Mouse (Mus musculus) liver, embryonic 14.5 days (tissue): Measurements from ENCODE around the gene Col26a1. TPM values are rescaled to one million over a fixed set of nuclear protein-coding genes. Genes with fewer than 3 reads are reported as not detected.

Experiments
- ATAC-seq: fragments of 200-750 bp; cut with Nextera tagmentation; 2 replicates; pipeline ENCODE4 v1.8.0; 2017; ENCODE audit warnings: moderate number of reproducible peaks, mild to moderate bottlenecking, moderate library complexity; ENCODE audit not compliant: insufficient read depth
- DNase-seq, 3 experiments: peaks; one replicate each; pipeline ENCODE4 v3.0.0-alpha.2; 2012 to 2013; ENCODE audit warnings: low read depth in 3 of 3, low spot score in 3 of 3
- H3K27ac ChIP-seq: fragments of 300-500 bp; sonication (generic); 2 replicates; pipeline ENCODE4 v1.5.1; 2014; ENCODE audit warnings: moderate library complexity, mild to moderate bottlenecking, control low read depth, inconsistent platforms
- H3K27me3 ChIP-seq: fragments of 300-500 bp; sonication (generic); 2 replicates; pipeline ENCODE4 v1.6.1; 2014; ENCODE audit warnings: mild to moderate bottlenecking, low read length, moderate library complexity; ENCODE audit not compliant: control insufficient read depth, insufficient read depth
- H3K36me3 ChIP-seq: fragments of 300-500 bp; sonication (generic); replicated peaks from 2 replicates; pipeline ENCODE4 v1.6.1; 2014; ENCODE audit warnings: low read depth; ENCODE audit not compliant: control insufficient read depth, insufficient read depth
- H3K4me1 ChIP-seq, 2 experiments: fragments of 200-500 bp in 1 of 2; fragments of 300-500 bp in 1 of 2; sonication (generic) in 1 of 2; replicated peaks; 2 replicates each; pipeline ENCODE4 v1.6.1; 2012 to 2014; ENCODE audit warnings: antibody characterized with exemption in 1 of 2, inconsistent platforms in 1 of 2, low read length in 1 of 2; ENCODE audit not compliant: control insufficient read depth in 2 of 2, insufficient read depth in 2 of 2
- H3K4me2 ChIP-seq: fragments of 300-500 bp; sonication (generic); 2 replicates; pipeline ENCODE4 v1.6.1; 2014; ENCODE audit warnings: low read depth, mild to moderate bottlenecking, control low read depth, moderate library complexity
- H3K4me3 ChIP-seq, 2 experiments: fragments of 200-500 bp in 1 of 2; fragments of 300-500 bp in 1 of 2; sonication (generic) in 1 of 2; 2 replicates each; pipeline ENCODE4 v1.5.1; 2012 to 2014; ENCODE audit warnings: low read depth in 2 of 2, low read length in 2 of 2, mild to moderate bottlenecking in 2 of 2, control low read depth in 1 of 2, inconsistent platforms in 1 of 2, moderate library complexity in 1 of 2; ENCODE audit not compliant: insufficient read depth in 1 of 2
- H3K9ac ChIP-seq: fragments of 300-500 bp; sonication (generic); replicated peaks from 2 replicates; pipeline ENCODE4 v1.6.1; 2014; ENCODE audit warnings: mild to moderate bottlenecking, control low read depth, moderate library complexity
- H3K9me3 ChIP-seq: fragments of 300-500 bp; sonication (generic); 2 replicates; pipeline ENCODE4 v1.6.1; 2016; ENCODE audit warnings: low read length, mixed read lengths; ENCODE audit not compliant: control insufficient read depth
- CTCF ChIP-seq: IDR thresholded peaks from 2 replicates; pipeline ENCODE4 v1.5.1; 2016; ENCODE audit warnings: antibody characterized with exemption, low read depth, control low read depth
- EP300 ChIP-seq: IDR thresholded peaks from 2 replicates; pipeline ENCODE4 v1.6.1; 2016; ENCODE audit warnings: antibody characterized with exemption, low read depth
- WGBS: fragments of 180-500 bp; shearing (Covaris S2); extraction: QIAGEN DNeasy Blood & Tissue Kit; methylation state at CpG from one replicate; pipeline ENCODE4 v1.1.7; 2014; ENCODE audit not compliant: insufficient replicate concordance; 5-methylcytosine and 5-hydroxymethylcytosine counted together
- polyA plus RNA-seq, 2 experiments: library from polyadenylated mRNA; depleted of rRNA in 1 of 2; stranded (reverse) in 1 of 2; unstranded in 1 of 2; fragments of >200 nt; fragmentation: Nextera tagmentation in 1 of 2; extraction: Ambion mirVana in 1 of 2; gene quantifications; 2 replicates each; pipeline versions ENCODE4 v1.2.1 to v1.2.3; 2012 to 2014

Gene Col26a1
- polyA plus RNA-seq, 2 experiments = 0.06 to 0.18 TPM

- H3K27me3 ChIP-seq = no peaks in the 10 kb centered on the region
- H3K4me1 ChIP-seq = peaks cover 0 to 7% of the 10 kb centered on the region in 2 experiments; a peak in 2 of 4 replicates
- no peak for TF ChIP-seq CTCF
- no peak for TF ChIP-seq EP300
- DNase-seq = no peak
- H3K9ac ChIP-seq = no peak overlapping the region
- no peak overlapping the region for H3K27ac ChIP-seq
- WGBS = 54% methylated on average over 5 of the region's 5 CpGs
- no peak for ATAC-seq
- no peaks in the 10 kb centered on the region for H3K9me3 ChIP-seq
- no peak overlapping the region for H3K4me2 ChIP-seq
- H3K36me3 ChIP-seq = no peaks in the 10 kb centered on the region
- H3K4me3 ChIP-seq = no peak overlapping the region
These were observed 15.3 kb downstream of the Col26a1 start for GRCm38 (mm10) chr5:136867706-136868105.

GRCm38 (mm10) chr5:136863961-136864674 lies 18.9 kb downstream of the Col26a1 start:
- DNase-seq (peak in 1 of 3 experiments; percentile 3), ATAC-seq (peak; percentile 21; the same call in 1 of the 2 replicates)
- Histone ChIP-seq H3K27ac (no peak overlapping the region), H3K36me3 (no peaks in the 10 kb centered on the region), H3K4me2 (no peak overlapping the region), H3K4me3 (no peak overlapping the region), H3K27me3 (no peaks in the 10 kb centered on the region), H3K4me1 (peaks cover 0 to 7% of the 10 kb centered on the region in 2 experiments; a peak in 2 of 4 replicates), H3K9me3 (no peaks in the 10 kb centered on the region), H3K9ac (no peak overlapping the region)
- TF ChIP-seq EP300 (no peak), CTCF (no peak)
- WGBS = 5% methylated on average over 14 of the region's 14 CpGs

DNA sequence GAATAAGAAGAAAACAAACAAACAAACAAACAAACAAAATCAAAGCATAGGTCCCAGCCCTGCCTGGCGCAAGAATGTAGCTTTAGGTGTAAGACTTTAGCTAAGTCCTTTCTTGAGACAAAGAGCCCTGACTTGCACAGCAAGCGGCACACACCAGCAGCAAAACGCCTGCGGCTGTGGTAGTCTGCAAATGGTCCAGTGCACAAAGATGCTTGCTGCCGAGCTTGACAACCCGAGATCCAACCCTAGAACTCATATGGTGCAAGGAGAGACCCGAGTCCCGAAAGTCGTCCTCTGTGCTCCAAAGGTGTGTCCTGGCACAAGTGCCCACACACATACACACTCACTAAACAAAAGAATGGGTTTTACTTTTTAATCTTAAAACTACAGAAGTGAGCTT lies 19.7 kb downstream of the Col26a1 start:
- no peaks in the 10 kb centered on the region for H3K36me3 ChIP-seq
- H3K27me3 ChIP-seq = no peaks in the 10 kb centered on the region
- DNase-seq = no peak
- TF ChIP-seq CTCF (no peak), EP300 (no peak)
- WGBS = 50% methylated on average over 9 of the region's 9 CpGs
- H3K9ac ChIP-seq = no peak overlapping the region
- no peak overlapping the region for H3K27ac ChIP-seq
- no peak overlapping the region for H3K4me3 ChIP-seq
- no peak for ATAC-seq
- no peak overlapping the region for H3K4me2 ChIP-seq
- peaks cover 0 to 7% of the 10 kb centered on the region in 2 experiments; a peak in 2 of 4 replicates for H3K4me1 ChIP-seq
- H3K9me3 ChIP-seq = no peaks in the 10 kb centered on the region

- Histone ChIP-seq H3K4me2 (no peak overlapping the region), H3K4me3 (no peak overlapping the region), H3K9me3 (no peaks in the 10 kb centered on the region), H3K9ac (no peak overlapping the region), H3K27ac (no peak overlapping the region), H3K4me1 (peaks cover 0 to 7% of the 10 kb centered on the region in 2 experiments; a peak in 2 of 4 replicates), H3K36me3 (no peaks in the 10 kb centered on the region), H3K27me3 (no peaks in the 10 kb centered on the region)
- TF ChIP-seq CTCF (no peak), EP300 (no peak)
- DNase-seq (no peak), ATAC-seq (no peak)
- 38% methylated on average over 4 of the region's 4 CpGs for WGBS
These were observed 20.2 kb downstream of the Col26a1 start for GRCm38 (mm10) chr5:136862806-136863205.

- Histone ChIP-seq H3K4me3 (no peak overlapping the region), H3K27me3 (no peaks in the 10 kb centered on the region), H3K9me3 (no peaks in the 10 kb centered on the region), H3K4me2 (no peak overlapping the region), H3K27ac (no peak overlapping the region), H3K4me1 (peaks cover 0 to 7% of the 10 kb centered on the region in 2 experiments; a peak in 2 of 4 replicates), H3K9ac (no peak overlapping the region), H3K36me3 (no peaks in the 10 kb centered on the region)
- DNase-seq (no peak), ATAC-seq (no peak)
- TF ChIP-seq CTCF = no peak
- TF ChIP-seq EP300 = no peak
- WGBS = 35% methylated on average over 20 of the region's 20 CpGs
These were observed 21.6 kb downstream of the Col26a1 start for GRCm38 (mm10) chr5:136861191-136861940.
